Mouse (Mus musculus) liver, adult 2 months (tissue): ENCODE measurements around the gene Vwa8. TPM values are rescaled to one million over a fixed set of nuclear protein-coding genes. Genes with fewer than 3 reads are reported as not detected.

ENCODE experiments used
- DNase-seq: peaks from one replicate; pipeline ENCODE4 v3.0.0-alpha.2; 2011; ENCODE audit warnings: low read depth, low spot score; ENCODE audit errors: extremely low read depth
- H3K27ac ChIP-seq: fragments of 200-500 bp; replicated peaks from 2 replicates; pipeline ENCODE4 v1.5.1; 2012; ENCODE audit warnings: low read depth, mild to moderate bottlenecking, control low read depth, inconsistent platforms, low read length; ENCODE audit not compliant: insufficient read depth
- H3K27me3 ChIP-seq: fragments of 200-500 bp; 2 replicates; pipeline ENCODE4 v1.6.1; 2012; ENCODE audit warnings: mild to moderate bottlenecking, moderate library complexity, low read length, inconsistent platforms; ENCODE audit not compliant: control insufficient read depth, insufficient read depth
- H3K36me3 ChIP-seq: fragments of 200-500 bp; 2 replicates; pipeline ENCODE4 v1.6.1; 2012; ENCODE audit warnings: low read length, inconsistent platforms; ENCODE audit not compliant: control insufficient read depth, insufficient read depth
- H3K4me1 ChIP-seq: fragments of 200-500 bp; 2 replicates; pipeline ENCODE4 v1.6.1; 2011; ENCODE audit warnings: low read length; ENCODE audit not compliant: control insufficient read depth, insufficient read depth
- H3K4me3 ChIP-seq: fragments of 200-500 bp; 2 replicates; pipeline ENCODE4 v1.5.1; 2011; ENCODE audit warnings: low read depth, mild to moderate bottlenecking, control low read depth, low read length, moderate library complexity; ENCODE audit not compliant: insufficient read depth
- H3K79me2 ChIP-seq: fragments of 200-500 bp; 2 replicates; pipeline ENCODE4 v1.6.1; 2012; ENCODE audit warnings: inconsistent platforms, mild to moderate bottlenecking, low read length, moderate library complexity; ENCODE audit not compliant: control insufficient read depth, insufficient read depth
- H3K9ac ChIP-seq: fragments of 200-500 bp; 2 replicates; pipeline ENCODE4 v1.6.1; 2012; ENCODE audit warnings: low read depth, mild to moderate bottlenecking, control low read depth, inconsistent platforms, low read length
- CTCF ChIP-seq: fragments of 200-500 bp; IDR thresholded peaks from 2 replicates; pipeline ENCODE4 v1.5.1; 2011; ENCODE audit warnings: low read depth, low read length, control low read depth
- POLR2A ChIP-seq: fragments of 200-500 bp; IDR thresholded peaks from 2 replicates; pipeline ENCODE4 v1.6.1; 2011; ENCODE audit warnings: low read length, control low read depth; ENCODE audit not compliant: insufficient read depth; ENCODE audit errors: extremely low read depth
- WGBS: fragments of 180-500 bp; shearing (Covaris S2); methylation state at CpG from one replicate; pipeline ENCODE4 v1.1.7; 2018; 5-methylcytosine and 5-hydroxymethylcytosine counted together
- polyA plus RNA-seq: library from polyadenylated mRNA; depleted of rRNA; stranded (reverse); fragments of >200 nt; gene quantifications from 2 replicates; pipeline ENCODE4 v1.2.3, GENCODE M21; 2012
- total RNA-seq: library from RNA; depleted of rRNA; stranded (reverse); fragments of >200 nt; gene quantifications from 2 replicates; pipeline ENCODE4 v1.2.3, GENCODE M21; 2014

Gene Vwa8
- total and polyA plus RNA-seq, 2 experiments, result 44.0 to 106 TPM

DNA sequence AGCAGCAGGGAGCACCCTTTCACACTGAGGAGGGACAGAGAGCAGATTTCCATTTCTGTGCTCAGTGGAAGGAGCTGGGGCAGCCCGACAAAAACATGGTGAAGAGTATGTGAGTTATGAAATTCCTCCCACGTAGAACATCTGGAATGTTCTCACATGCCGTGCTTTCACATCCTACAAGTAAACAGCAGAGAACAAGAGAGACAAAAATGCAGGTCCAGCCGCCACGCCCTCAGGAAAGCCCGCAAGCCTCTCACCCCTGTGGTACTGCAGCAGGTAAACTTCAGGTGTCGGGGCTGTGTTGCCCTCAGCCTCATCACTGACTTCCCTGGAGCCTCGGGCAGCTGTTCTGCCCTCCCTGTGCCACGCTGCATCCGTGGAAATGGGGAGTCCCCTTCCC is 311.6 kb downstream of the Vwa8 start:
- H3K9ac ChIP-seq, result no peak overlapping the region
- TF ChIP-seq POLR2A (no peak), CTCF (no peak)
- no peak for DNase-seq
- no peaks in the 10 kb centered on the region for H3K79me2 ChIP-seq
- H3K36me3 ChIP-seq, result peaks cover 62% of the 10 kb centered on the region
- WGBS, result 91% methylated on average over 10 of the region's 10 CpGs
- H3K4me3 ChIP-seq, result no peak overlapping the region
- no peaks in the 10 kb centered on the region for H3K4me1 ChIP-seq
- no peak overlapping the region for H3K27ac ChIP-seq
- no peaks in the 10 kb centered on the region for H3K27me3 ChIP-seq

- H3K4me3 ChIP-seq, result no peak overlapping the region
Observed at GRCm38 (mm10) chr14:79160966-79161365, 312.1 kb downstream of the Vwa8 start.

DNA sequence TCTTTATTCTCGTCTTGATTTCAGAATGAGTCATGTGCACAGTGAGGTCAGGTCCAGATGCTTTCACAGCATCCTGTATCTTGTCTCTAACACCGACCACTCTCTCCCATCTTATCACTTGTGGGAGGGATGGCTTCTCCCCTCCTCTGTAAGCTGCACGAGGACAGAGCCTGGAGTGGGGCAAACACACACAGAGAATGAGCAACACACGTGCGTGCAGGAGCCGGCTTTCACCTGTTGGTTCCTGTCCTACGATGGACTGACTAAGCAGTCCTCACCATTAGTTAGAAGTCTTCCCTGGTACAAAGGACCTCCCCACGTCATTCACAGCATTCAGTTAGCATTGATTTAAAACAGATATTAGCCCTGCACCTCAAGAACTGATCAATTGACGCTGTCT is 312.9 kb downstream of the Vwa8 start:
- no peak for DNase-seq
- Histone ChIP-seq H3K36me3 (peaks cover 72% of the 10 kb centered on the region), H3K9ac (no peak overlapping the region), H3K27me3 (no peaks in the 10 kb centered on the region), H3K27ac (no peak overlapping the region), H3K79me2 (no peaks in the 10 kb centered on the region), H3K4me1 (no peaks in the 10 kb centered on the region), H3K4me3 (no peak overlapping the region)
- WGBS, result 94% methylated on average over 9 of the region's 9 CpGs
- TF ChIP-seq POLR2A (no peak), CTCF (no peak)

More at GRCm38 (mm10) chr14:79160966-79161365, 312.1 kb downstream of the Vwa8 start:
- no peak overlapping the region for H3K27ac ChIP-seq
- 96% methylated on average over 7 of the region's 7 CpGs for WGBS
- peaks cover 66% of the 10 kb centered on the region for H3K36me3 ChIP-seq
- H3K9ac ChIP-seq, result no peak overlapping the region
- DNase-seq, result no peak
- TF ChIP-seq CTCF (no peak), POLR2A (no peak)
- H3K27me3 ChIP-seq, result no peaks in the 10 kb centered on the region
- H3K4me1 ChIP-seq, result no peaks in the 10 kb centered on the region
- H3K79me2 ChIP-seq, result no peaks in the 10 kb centered on the region

- Histone ChIP-seq H3K4me3 (no peak overlapping the region), H3K9ac (no peak overlapping the region), H3K27me3 (no peaks in the 10 kb centered on the region), H3K36me3 (peaks cover 78% of the 10 kb centered on the region), H3K27ac (no peak overlapping the region), H3K79me2 (no peaks in the 10 kb centered on the region), H3K4me1 (no peaks in the 10 kb centered on the region)
- TF ChIP-seq CTCF (no peak), POLR2A (no peak)
- 81% methylated on average over 9 of the region's 9 CpGs for WGBS
- DNase-seq, result no peak
Observed at GRCm38 (mm10) chr14:79162678-79163077, 313.8 kb downstream of the Vwa8 start.

DNA sequence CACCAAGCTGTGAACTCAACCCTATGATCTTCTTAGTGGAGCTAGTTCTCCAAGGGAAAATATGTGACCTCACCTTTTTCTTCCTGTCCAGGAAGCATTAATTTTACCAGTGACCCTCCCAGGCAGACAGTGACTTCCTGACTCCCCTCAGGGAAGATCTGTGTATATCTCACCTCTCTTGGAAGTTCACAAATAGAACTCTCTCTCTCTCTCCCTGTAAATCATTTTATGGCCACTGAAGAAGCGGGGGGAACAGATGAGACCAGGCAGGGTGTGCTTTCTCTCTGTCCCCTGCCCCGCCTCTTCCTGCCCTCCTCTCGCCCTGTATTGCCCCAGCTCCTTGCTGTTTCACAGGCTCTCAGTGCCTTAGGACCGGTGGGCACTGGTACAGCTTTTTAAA is 315.5 kb downstream of the Vwa8 start:
- Histone ChIP-seq H3K27me3 (no peaks in the 10 kb centered on the region), H3K27ac (no peak overlapping the region), H3K36me3 (peaks cover 71% of the 10 kb centered on the region), H3K4me1 (no peaks in the 10 kb centered on the region), H3K4me3 (no peak overlapping the region), H3K79me2 (no peaks in the 10 kb centered on the region), H3K9ac (no peak overlapping the region)
- no peak for TF ChIP-seq CTCF
- no peak for TF ChIP-seq POLR2A
- WGBS, result 84% methylated on average over 4 of the region's 4 CpGs
- no peak for DNase-seq

- H3K4me1 ChIP-seq, result no peaks in the 10 kb centered on the region
- H3K9ac ChIP-seq, result no peak overlapping the region
- no peak for TF ChIP-seq POLR2A
- TF ChIP-seq CTCF, result peak; percentile 17; the same call in 1 of the 2 replicates
- 96% methylated on average over 2 of the region's 2 CpGs for WGBS
- H3K79me2 ChIP-seq, result no peaks in the 10 kb centered on the region
- peaks cover 66% of the 10 kb centered on the region for H3K36me3 ChIP-seq
- H3K27ac ChIP-seq, result no peak overlapping the region
- H3K4me3 ChIP-seq, result no peak overlapping the region
- H3K27me3 ChIP-seq, result no peaks in the 10 kb centered on the region
- DNase-seq, result no peak
Observed at GRCm38 (mm10) chr14:79164925-79165324, 316.1 kb downstream of the Vwa8 start.
